Mouse (Mus musculus) heart, embryonic 16.5 days (tissue): Measurements from ENCODE around the gene Tcerg1l. TPM values are rescaled to one million over a fixed set of nuclear protein-coding genes. Genes with fewer than 3 reads are reported as not detected.
A peak's percentile ranks its signal among the peaks of the same experiment; 100 is the strongest.

Source experiments
- ATAC-seq: fragments of 200-750 bp; cut with Nextera tagmentation; replicated peaks from 2 replicates; pipeline ENCODE4 v1.8.0; 2017; ENCODE audit warnings: moderate number of reproducible peaks; ENCODE audit not compliant: insufficient read depth, low FRiP score; ENCODE audit errors: extremely low read depth
- H3K27ac ChIP-seq: fragments of 300-500 bp; sonication (generic); 2 replicates; pipeline ENCODE4 v1.5.1; 2014; ENCODE audit warnings: mild to moderate bottlenecking, low read length, control low read depth, moderate library complexity
- H3K27me3 ChIP-seq: fragments of 300-500 bp; sonication (generic); 2 replicates; pipeline ENCODE4 v1.6.1; 2014; ENCODE audit warnings: low read length, mixed read lengths; ENCODE audit not compliant: control insufficient read depth, insufficient read depth
- H3K36me3 ChIP-seq: fragments of 300-500 bp; sonication (generic); 2 replicates; pipeline ENCODE4 v1.6.1; 2014; ENCODE audit not compliant: control insufficient read depth, insufficient read depth
- H3K4me1 ChIP-seq: fragments of 300-500 bp; sonication (generic); 2 replicates; pipeline ENCODE4 v1.6.1; 2014; ENCODE audit warnings: low read length, mixed read lengths; ENCODE audit not compliant: control insufficient read depth, insufficient read depth
- H3K4me2 ChIP-seq: fragments of 300-500 bp; sonication (generic); 2 replicates; pipeline ENCODE4 v1.6.1; 2014; ENCODE audit warnings: low read depth, mild to moderate bottlenecking, control low read depth, low read length
- H3K4me3 ChIP-seq: fragments of 300-500 bp; sonication (generic); 2 replicates; pipeline ENCODE4 v1.5.1; 2014; ENCODE audit warnings: mild to moderate bottlenecking, control low read depth, low read length
- H3K9ac ChIP-seq: fragments of 300-500 bp; sonication (generic); 2 replicates; pipeline ENCODE4 v1.6.1; 2014; ENCODE audit warnings: low read length, control low read depth
- H3K9me3 ChIP-seq: fragments of 300-500 bp; sonication (generic); replicated peaks from 2 replicates; pipeline ENCODE4 v1.6.1; 2016; ENCODE audit warnings: low read length; ENCODE audit not compliant: control insufficient read depth
- WGBS: fragments of 180-500 bp; shearing (Covaris S2); extraction: QIAGEN DNeasy Blood & Tissue Kit; methylation state at CpG from one replicate; pipeline ENCODE4 v1.1.7; 2014; 5-methylcytosine and 5-hydroxymethylcytosine counted together
- polyA plus RNA-seq: library from polyadenylated mRNA; unstranded; fragments of >200 nt; fragmentation: Nextera tagmentation; extraction: Ambion mirVana; gene quantifications from 2 replicates; pipeline ENCODE4 v1.2.1, GENCODE M21; 2015

Gene Tcerg1l
- 0.14 and 0.16 TPM in 2 replicates for polyA plus RNA-seq

DNA sequence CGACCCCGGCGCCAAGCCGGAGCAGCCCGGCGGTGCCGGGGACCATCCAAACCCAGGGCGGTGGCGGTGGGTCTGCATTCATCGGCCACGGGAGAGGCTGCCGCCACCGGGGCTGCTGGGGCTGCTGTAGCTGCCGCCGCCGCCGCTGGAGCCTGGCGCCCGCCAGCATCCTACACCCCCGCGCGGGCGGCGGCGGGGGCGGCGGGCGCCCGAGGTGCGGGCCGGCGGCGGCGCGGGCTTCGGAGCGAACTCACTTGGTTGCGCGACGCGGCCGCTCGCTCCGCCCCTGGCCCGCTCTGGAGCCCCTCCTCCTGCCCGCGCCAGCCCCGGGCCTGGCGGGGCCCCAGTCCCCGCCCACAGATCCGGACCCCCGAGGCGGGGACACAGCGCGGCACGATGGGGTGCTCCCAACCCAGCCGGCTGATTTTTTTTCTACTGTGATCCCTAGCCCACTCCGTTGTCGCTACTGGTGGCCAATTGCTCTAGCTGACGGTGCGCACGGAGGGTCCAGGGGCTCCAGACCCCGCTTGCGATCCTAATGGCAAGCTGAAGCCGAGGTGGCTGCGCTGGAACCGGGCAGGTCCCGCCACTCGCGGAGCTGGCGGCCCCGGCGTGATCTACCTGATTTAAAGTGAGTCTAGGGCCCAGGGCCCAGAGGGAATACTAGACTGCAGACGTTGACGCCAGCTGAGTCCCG is at the start of gene Tcerg1l:
TSS of gene Tcerg1l (minus strand) at position 246 of the 697 bp plus-strand sequence.
- 0 out of 2 replicates have a peak, but pooled peaks have one; percentile 37 for ATAC-seq
- peak within 1 kb of the TSS; percentile 66 for H3K4me2 ChIP-seq
- H3K9ac ChIP-seq, result no peak within 1 kb of the TSS
- H3K27me3 ChIP-seq, result peaks cover 49% of the 10 kb centered on the region
- no peaks in the 10 kb centered on the region for H3K36me3 ChIP-seq
- H3K4me3 ChIP-seq, result peak within 1 kb of the TSS; percentile 45
- no peak within 1 kb of the TSS for H3K27ac ChIP-seq
- WGBS, result under 1% methylated on average over 73 of the region's 76 CpGs
- no peaks in the 10 kb centered on the region for H3K9me3 ChIP-seq
- peaks cover 3% of the 10 kb centered on the region for H3K4me1 ChIP-seq

DNA sequence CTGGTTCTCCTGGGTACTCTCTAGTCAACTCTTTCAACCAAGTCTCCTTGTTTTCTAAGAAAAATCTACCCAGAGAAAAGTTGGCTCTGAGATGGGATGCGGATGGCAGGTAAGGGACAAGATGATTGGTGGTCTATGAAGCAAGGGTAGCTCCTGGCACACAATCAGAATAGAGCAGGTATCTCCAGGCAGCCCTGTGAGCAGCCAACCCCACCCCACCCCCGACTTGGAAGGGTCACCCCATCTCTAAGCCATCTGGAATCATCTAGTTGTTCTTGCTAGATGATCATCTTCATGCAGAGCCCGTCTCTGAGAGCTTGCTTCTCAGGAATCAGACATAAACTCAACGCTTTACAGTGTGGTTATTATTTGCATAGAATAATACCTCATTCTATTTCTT is 44.6 kb upstream of the Tcerg1l start:
- no peak for ATAC-seq
- Histone ChIP-seq H3K27me3 (no peaks in the 10 kb centered on the region), H3K27ac (no peak overlapping the region), H3K36me3 (no peaks in the 10 kb centered on the region), H3K4me1 (no peaks in the 10 kb centered on the region), H3K4me2 (no peak overlapping the region), H3K9me3 (no peaks in the 10 kb centered on the region), H3K4me3 (no peak overlapping the region), H3K9ac (no peak overlapping the region)
- WGBS, result 64% methylated on average over 4 of the region's 4 CpGs

DNA sequence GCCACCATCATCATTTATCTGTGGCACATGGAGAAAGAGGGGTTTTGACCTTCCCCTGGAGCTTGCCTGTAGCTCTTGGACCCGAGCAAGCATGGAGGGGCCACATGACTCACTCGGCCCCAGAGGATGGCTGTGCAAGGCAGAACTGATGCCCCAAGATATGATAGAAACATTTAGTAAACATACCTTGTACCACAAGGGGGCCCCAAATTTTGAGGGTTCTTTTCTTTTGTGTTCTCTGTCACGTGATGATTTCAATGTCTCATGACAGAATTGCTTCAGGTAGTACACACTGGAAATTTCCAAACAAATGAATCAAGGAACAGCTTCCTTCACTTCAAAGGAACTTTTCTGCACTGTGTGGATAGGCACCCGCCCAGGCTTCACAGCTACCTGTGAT is 35.0 kb upstream of the Tcerg1l start:
- no peak overlapping the region for H3K27ac ChIP-seq
- H3K36me3 ChIP-seq, result no peaks in the 10 kb centered on the region
- H3K27me3 ChIP-seq, result no peaks in the 10 kb centered on the region
- H3K9me3 ChIP-seq, result no peaks in the 10 kb centered on the region
- no peak overlapping the region for H3K9ac ChIP-seq
- no peak overlapping the region for H3K4me3 ChIP-seq
- ATAC-seq, result no peak
- WGBS, result 49% methylated on average over 4 of the region's 4 CpGs
- no peak overlapping the region for H3K4me2 ChIP-seq
- H3K4me1 ChIP-seq, result no peaks in the 10 kb centered on the region

DNA sequence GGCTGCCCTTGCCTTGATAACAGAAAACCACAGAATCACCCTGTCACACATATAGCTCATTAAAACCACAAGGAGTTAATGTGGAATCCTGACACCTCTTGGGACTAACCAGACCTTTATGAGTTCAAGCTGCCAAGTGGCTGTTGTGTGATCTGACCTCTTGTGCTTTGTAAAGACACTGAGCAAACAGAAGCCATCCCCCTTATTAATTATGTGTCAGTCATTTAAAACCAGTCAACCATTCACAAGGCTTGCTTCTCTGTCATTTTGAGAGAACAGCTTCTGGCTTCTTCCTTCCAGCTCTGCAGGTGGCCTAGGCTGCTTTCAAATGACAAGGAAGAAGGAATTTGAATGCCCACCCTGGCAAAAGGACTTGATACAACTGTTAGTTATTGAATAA is 33.9 kb upstream of the Tcerg1l start:
- H3K4me2 ChIP-seq, result no peak overlapping the region
- H3K27me3 ChIP-seq, result no peaks in the 10 kb centered on the region
- no peaks in the 10 kb centered on the region for H3K4me1 ChIP-seq
- H3K36me3 ChIP-seq, result no peaks in the 10 kb centered on the region
- no peak overlapping the region for H3K27ac ChIP-seq
- ATAC-seq, result no peak
- H3K9ac ChIP-seq, result no peak overlapping the region
- no peak overlapping the region for H3K4me3 ChIP-seq
- no peaks in the 10 kb centered on the region for H3K9me3 ChIP-seq

DNA sequence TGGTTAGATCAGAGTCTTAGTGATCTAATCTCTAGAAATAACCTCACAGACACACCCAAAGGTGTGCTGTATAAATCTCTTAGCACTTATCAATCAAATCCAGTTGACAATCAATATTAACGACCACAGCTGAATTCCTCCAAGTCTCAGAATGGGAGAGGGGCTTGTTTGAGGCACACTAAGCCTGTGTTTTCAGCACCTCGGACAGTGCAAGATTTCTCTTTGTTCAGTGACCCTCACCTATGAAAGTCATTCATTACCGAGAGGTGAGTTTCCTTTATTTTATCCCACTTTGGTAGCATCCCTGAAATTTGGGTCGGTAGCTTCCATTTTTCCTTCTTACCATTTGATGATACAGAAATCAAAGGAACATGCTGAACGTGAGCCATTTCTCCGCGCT is 32.4 kb upstream of the Tcerg1l start:
- H3K9me3 ChIP-seq, result no peaks in the 10 kb centered on the region
- H3K4me2 ChIP-seq, result no peak overlapping the region
- H3K4me3 ChIP-seq, result no peak overlapping the region
- H3K27ac ChIP-seq, result no peak overlapping the region
- ATAC-seq, result no peak
- no peaks in the 10 kb centered on the region for H3K27me3 ChIP-seq
- H3K36me3 ChIP-seq, result no peaks in the 10 kb centered on the region
- WGBS, result 54% methylated on average over 7 of the region's 7 CpGs
- H3K9ac ChIP-seq, result no peak overlapping the region
- no peaks in the 10 kb centered on the region for H3K4me1 ChIP-seq

DNA sequence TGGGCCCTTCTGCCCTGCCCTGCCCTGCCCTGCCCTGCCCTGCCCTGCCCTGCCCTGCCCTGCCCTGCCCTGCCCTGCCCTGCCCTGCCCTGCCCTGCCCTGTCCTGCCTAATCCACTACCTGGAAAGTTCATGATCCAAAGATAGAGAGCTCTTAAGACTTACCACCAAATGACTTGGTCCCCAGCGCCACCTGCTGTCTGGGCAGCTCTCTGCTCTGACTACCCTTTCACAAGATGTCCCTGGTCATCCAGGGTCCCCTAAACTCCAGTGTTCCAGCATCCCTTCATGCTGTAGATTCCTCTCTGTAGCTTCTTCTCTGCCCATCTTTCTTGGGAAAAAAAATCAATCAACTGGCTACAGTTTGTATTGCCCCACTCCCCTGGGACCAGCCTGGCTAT is 31.3 kb upstream of the Tcerg1l start:
- 55% methylated on average over 1 of the region's 1 CpGs for WGBS
- Histone ChIP-seq H3K27me3 (no peaks in the 10 kb centered on the region), H3K9me3 (no peaks in the 10 kb centered on the region), H3K4me3 (no peak overlapping the region), H3K27ac (no peak overlapping the region), H3K9ac (no peak overlapping the region), H3K4me1 (no peaks in the 10 kb centered on the region), H3K4me2 (no peak overlapping the region), H3K36me3 (no peaks in the 10 kb centered on the region)
- no peak for ATAC-seq

DNA sequence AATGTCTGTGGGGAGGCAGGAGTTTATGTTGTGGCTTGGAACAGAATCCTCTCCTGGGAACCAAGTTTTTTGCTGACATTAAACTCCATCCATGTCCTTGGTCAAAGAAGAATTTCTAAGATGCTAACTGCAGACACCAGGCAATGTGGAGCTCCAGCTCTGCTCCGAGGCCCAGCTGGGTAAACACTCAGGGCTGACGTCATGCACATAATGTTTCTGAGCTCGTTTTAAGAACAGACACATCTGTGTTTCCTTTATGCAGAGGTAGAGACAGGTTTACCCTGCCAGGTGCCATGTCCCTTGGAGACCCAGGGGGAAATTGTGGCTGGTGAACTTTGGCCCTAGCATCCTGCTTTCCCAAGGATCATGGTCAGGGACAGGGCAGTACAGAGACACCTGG is 29.9 kb upstream of the Tcerg1l start:
- Histone ChIP-seq H3K4me2 (no peak overlapping the region), H3K27ac (no peak overlapping the region), H3K9me3 (no peaks in the 10 kb centered on the region), H3K27me3 (no peaks in the 10 kb centered on the region; the same call in 1 of the 2 replicates), H3K4me3 (no peak overlapping the region), H3K4me1 (no peaks in the 10 kb centered on the region), H3K9ac (no peak overlapping the region), H3K36me3 (no peaks in the 10 kb centered on the region)
- 37% methylated on average over 3 of the region's 3 CpGs for WGBS
- no peak for ATAC-seq

DNA sequence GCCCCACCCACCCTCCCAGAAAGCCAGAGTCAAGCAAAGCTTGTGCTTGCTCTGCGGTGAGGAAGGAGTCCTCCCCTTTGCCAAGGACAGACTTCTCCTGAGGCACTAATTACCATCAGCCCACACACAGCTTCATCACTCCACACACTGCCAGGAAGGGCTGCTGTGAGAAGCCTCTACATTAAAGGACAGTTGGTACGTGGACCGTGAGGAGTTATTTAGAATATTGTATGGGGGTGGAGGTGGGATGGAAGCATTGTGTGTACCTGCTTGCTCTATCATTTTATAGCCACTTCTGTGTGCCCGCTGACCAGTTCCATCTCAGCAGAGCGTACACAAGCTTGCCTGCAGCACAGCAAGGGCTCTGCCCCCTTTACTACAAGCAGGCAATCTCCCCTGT is 16.0 kb upstream of the Tcerg1l start:
- Histone ChIP-seq H3K27ac (no peak overlapping the region), H3K9ac (no peak overlapping the region), H3K4me1 (no peaks in the 10 kb centered on the region), H3K4me3 (no peak overlapping the region), H3K36me3 (no peaks in the 10 kb centered on the region), H3K27me3 (no peaks in the 10 kb centered on the region), H3K9me3 (no peaks in the 10 kb centered on the region; the same call in 1 of the 2 replicates), H3K4me2 (no peak overlapping the region)
- 75% methylated on average over 5 of the region's 5 CpGs for WGBS
- ATAC-seq, result no peak

DNA sequence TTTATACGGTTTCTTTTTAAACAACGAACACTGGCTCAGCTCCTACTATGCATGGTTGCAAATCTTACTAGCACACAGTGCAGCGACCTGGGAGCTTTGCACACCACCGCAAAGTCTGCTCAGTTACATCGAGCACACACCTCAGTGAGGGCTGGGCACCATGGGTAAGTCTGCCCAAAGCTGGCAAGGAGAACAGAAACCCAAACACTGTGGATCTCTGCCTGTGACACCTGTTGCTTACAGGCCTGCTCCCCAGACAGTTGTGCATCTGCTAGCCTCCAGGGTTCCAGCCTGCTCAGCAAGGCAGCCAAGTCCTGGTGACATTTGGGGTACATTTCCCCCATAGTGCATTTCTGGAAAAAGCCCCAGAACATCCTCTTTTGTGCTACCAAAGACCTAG is 4.1 kb upstream of the Tcerg1l start:
- peaks cover 36% of the 10 kb centered on the region for H3K27me3 ChIP-seq
- no peaks in the 10 kb centered on the region for H3K9me3 ChIP-seq
- no peak overlapping the region for H3K9ac ChIP-seq
- no peak overlapping the region for H3K4me2 ChIP-seq
- H3K36me3 ChIP-seq, result no peaks in the 10 kb centered on the region
- no peak overlapping the region for H3K4me3 ChIP-seq
- WGBS, result 80% methylated on average over 5 of the region's 5 CpGs
- ATAC-seq, result no peak
- peaks cover 3% of the 10 kb centered on the region for H3K4me1 ChIP-seq
- H3K27ac ChIP-seq, result no peak overlapping the region
